Mouse (Mus musculus): ENCODE data around the gene Smoc2. TPM values are rescaled to one million over a fixed set of nuclear protein-coding genes. Genes with fewer than 3 reads are reported as not detected.

Smoc2 gene
- polyA plus RNA-seq, 1 experiment from 2014 or later, result 19.4 TPM

DNA sequence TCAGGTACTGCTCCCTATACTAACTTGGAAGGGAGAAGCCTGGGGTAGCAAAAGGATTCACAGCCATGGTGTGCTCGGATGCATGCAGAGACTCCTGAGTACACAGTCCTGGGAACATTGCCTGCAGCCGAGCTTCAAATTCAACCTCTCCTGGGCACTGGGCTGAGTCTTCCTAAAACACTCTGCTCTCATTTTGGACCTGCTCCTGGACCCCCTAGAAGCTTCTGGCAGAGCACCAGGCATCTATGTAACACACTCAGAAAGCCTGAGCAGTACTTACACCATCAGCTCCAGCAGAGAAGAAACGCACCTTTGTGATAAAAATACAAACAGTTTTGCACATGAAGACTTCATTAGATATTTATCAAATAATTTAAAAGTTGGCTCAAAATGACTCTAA lies 18.3 kb upstream of the Smoc2 start:
- Histone ChIP-seq H3K27me3 (ENCODE audit: control insufficient read depth, insufficient read depth, low read length) (no peaks in the 10 kb centered on the region), H3K4me2 (replicated peaks; ENCODE audit: low read depth, low read length) (no peak overlapping the region), H3K27ac (ENCODE audit: low read depth, low read length) (no peak overlapping the region), H3K4me1 (replicated peaks; ENCODE audit: control insufficient read depth, insufficient read depth, low read length) (no peaks in the 10 kb centered on the region), H3K9ac (ENCODE audit: low read depth, low read length) (no peak overlapping the region), H3K4me3 (ENCODE audit: low read depth, low read length) (no peak overlapping the region), H3K36me3 (ENCODE audit: control insufficient read depth, insufficient read depth, low read length) (no peaks in the 10 kb centered on the region), H3K9me3 (ENCODE audit: control insufficient read depth, low read length) (no peaks in the 10 kb centered on the region)
- DNase-seq (ENCODE audit: low spot score) (no peak), ATAC-seq (ENCODE audit: low FRiP score) (no peak)
- 94% methylated on average over 3 of the region's 3 CpGs for WGBS

DNA sequence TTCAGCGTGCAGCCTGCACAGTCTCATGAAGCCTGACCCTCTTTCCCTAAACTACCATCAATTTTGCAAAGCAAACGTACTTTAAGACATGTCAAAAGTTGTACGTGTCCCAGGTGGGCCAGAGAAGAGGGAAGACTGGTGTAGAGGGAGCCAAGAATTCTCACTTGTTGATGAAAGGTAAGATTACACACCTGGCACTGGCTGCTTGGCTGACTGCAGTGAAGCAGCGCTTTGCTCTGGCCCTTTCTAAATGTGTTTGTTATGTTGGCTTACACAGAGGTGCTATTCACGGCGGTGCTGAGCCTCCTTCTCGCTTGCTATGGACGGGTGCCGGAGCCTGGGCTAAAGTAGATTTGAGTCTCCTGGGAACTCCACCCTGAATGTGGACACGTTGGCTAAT lies 17.1 kb upstream of the Smoc2 start:
- no peak overlapping the region for H3K4me3 ChIP-seq (ENCODE audit: low read depth, low read length)
- no peak overlapping the region for H3K9ac ChIP-seq (ENCODE audit: low read depth, low read length)
- no peaks in the 10 kb centered on the region for H3K9me3 ChIP-seq (ENCODE audit: control insufficient read depth, low read length)
- ATAC-seq (ENCODE audit: low FRiP score), result no peak
- no peak overlapping the region for H3K27ac ChIP-seq (ENCODE audit: low read depth, low read length)
- no peaks in the 10 kb centered on the region for H3K27me3 ChIP-seq (ENCODE audit: control insufficient read depth, insufficient read depth, low read length)
- DNase-seq (ENCODE audit: low spot score), result no peak
- no peaks in the 10 kb centered on the region for H3K36me3 ChIP-seq (ENCODE audit: control insufficient read depth, insufficient read depth, low read length)
- no peaks in the 10 kb centered on the region for H3K4me1 ChIP-seq (replicated peaks; ENCODE audit: control insufficient read depth, insufficient read depth, low read length)
- H3K4me2 ChIP-seq (replicated peaks; ENCODE audit: low read depth, low read length), result no peak overlapping the region
- WGBS, result 89% methylated on average over 10 of the region's 10 CpGs

DNA sequence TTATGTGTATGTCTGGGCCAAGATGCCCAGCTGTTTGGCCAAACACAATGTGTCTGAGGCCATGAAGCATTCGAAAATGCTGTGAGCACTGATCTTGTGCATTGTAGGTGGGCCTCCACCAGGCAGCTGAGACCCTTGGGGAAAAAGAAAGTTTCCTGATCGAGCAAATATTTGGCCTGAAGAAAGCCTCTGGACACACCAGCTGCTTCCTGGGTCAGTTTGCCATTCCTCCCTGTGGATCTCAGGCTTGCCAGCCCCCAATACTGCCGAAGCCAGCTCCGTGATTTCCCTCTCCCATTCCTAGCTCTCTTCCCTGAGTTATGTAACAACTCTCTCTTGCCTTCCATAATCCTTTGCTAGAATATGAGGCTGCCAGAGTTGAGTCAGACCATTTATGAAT lies 11.3 kb upstream of the Smoc2 start:
- Histone ChIP-seq H3K27ac (ENCODE audit: low read depth, low read length) (no peak overlapping the region), H3K4me1 (replicated peaks; ENCODE audit: control insufficient read depth, insufficient read depth, low read length) (no peaks in the 10 kb centered on the region)
- 74% methylated on average over 4 of the region's 4 CpGs for WGBS

DNA sequence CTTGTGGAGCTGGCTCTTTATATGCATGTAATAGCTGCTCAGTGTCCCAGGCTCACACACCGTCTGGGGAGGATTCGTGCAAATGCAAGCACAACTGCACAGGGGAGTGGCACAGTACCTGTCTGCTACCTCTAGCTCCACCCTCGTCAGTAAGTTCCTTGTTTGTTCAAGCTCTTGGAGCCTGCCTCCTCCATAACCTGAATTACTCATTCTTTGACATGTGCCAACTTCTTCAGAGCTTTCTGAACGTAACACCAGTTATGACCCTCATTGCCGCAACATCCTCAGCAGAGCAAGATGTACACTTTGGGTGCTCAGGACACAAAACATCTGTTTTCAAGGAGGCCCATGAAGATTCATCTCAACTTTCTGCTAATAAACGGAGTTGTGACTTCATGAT lies 5.9 kb upstream of the Smoc2 start:
- Histone ChIP-seq H3K9me3 (ENCODE audit: control insufficient read depth, low read length) (no peaks in the 10 kb centered on the region), H3K36me3 (ENCODE audit: control insufficient read depth, insufficient read depth, low read length) (no peaks in the 10 kb centered on the region), H3K27me3 (ENCODE audit: control insufficient read depth, insufficient read depth, low read length) (peaks cover 5% of the 10 kb centered on the region), H3K4me1 (replicated peaks; ENCODE audit: control insufficient read depth, insufficient read depth, low read length) (no peaks in the 10 kb centered on the region), H3K27ac (ENCODE audit: low read depth, low read length) (no peak overlapping the region), H3K9ac (ENCODE audit: low read depth, low read length) (no peak overlapping the region), H3K4me3 (ENCODE audit: low read depth, low read length) (no peak overlapping the region), H3K4me2 (replicated peaks; ENCODE audit: low read depth, low read length) (no peak overlapping the region)
- ATAC-seq (ENCODE audit: low FRiP score) (no peak), DNase-seq (ENCODE audit: low spot score) (no peak)
- WGBS, result 86% methylated on average over 6 of the region's 6 CpGs

More for the DNA sequence above, 11.3 kb upstream of the Smoc2 start:
- no peak for DNase-seq (ENCODE audit: low spot score)
- no peak overlapping the region for H3K4me2 ChIP-seq (replicated peaks; ENCODE audit: low read depth, low read length)
- H3K9me3 ChIP-seq (ENCODE audit: control insufficient read depth, low read length), result no peaks in the 10 kb centered on the region
- no peaks in the 10 kb centered on the region for H3K36me3 ChIP-seq (ENCODE audit: control insufficient read depth, insufficient read depth, low read length)
- no peaks in the 10 kb centered on the region for H3K27me3 ChIP-seq (ENCODE audit: control insufficient read depth, insufficient read depth, low read length)
- no peak overlapping the region for H3K4me3 ChIP-seq (ENCODE audit: low read depth, low read length)
- no peak overlapping the region for H3K9ac ChIP-seq (ENCODE audit: low read depth, low read length)
- no peak for ATAC-seq (ENCODE audit: low FRiP score)

DNA sequence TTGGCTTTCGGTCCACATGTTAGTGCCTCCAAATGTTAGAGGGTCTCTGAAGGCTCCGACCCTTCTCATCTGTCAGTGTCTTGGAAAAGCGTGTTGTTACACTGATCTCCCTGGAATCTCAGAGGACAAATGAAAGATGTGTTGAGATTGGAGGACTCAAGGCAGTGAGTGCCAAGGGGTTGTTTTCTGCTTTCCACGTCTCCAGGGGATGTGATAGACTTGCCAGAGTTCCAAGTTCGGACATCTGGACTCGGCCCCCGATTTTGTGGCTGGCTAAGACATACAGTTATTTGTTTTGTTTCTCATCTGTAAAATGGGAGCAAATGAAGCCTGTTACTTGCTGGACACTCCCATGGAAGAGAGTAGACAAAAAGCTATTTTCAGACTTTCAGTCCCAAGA lies 2.0 kb upstream of the Smoc2 start:
- WGBS, result 83% methylated on average over 7 of the region's 7 CpGs
- ATAC-seq (ENCODE audit: low FRiP score), result no peak
- peaks cover 42% of the 10 kb centered on the region for H3K27me3 ChIP-seq (ENCODE audit: control insufficient read depth, insufficient read depth, low read length)

DNA sequence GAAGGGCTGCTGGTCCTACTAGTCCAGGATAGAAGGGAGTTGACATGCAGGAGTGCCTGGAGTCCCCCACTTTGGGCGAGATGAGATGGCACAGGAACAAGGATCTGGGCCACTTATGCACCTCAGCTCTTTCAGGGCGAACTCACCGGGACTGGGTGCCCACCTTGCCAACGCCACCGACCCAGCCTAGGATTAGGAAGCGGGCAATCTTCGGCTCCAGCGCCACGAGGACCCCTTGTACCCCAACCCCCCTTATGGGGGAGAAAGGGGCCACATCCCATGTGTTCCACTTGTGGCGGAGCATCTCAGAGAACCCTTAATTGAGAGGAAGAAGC lies 627 bp downstream of the Smoc2 start:
- Histone ChIP-seq H3K27ac (ENCODE audit: low read depth, low read length) (no peak overlapping the region), H3K9me3 (ENCODE audit: control insufficient read depth, low read length) (no peaks in the 10 kb centered on the region), H3K4me1 (replicated peaks; ENCODE audit: control insufficient read depth, insufficient read depth, low read length) (peaks cover 12% of the 10 kb centered on the region), H3K4me2 (replicated peaks; ENCODE audit: low read depth, low read length) (peak overlapping the region; percentile 93), H3K36me3 (ENCODE audit: control insufficient read depth, insufficient read depth, low read length) (no peaks in the 10 kb centered on the region), H3K4me3 (ENCODE audit: low read depth, low read length) (peak overlapping the region; percentile 49), H3K9ac (ENCODE audit: low read depth, low read length) (peak overlapping the region; percentile 11; the same call in 1 of the 2 replicates), H3K27me3 (ENCODE audit: control insufficient read depth, insufficient read depth, low read length) (peaks cover 44% of the 10 kb centered on the region)
- ATAC-seq (ENCODE audit: low FRiP score) (peak; percentile 17; the same call in 1 of the 2 replicates), DNase-seq (ENCODE audit: low spot score) (no peak)
- 1% methylated on average over 10 of the region's 10 CpGs for whole genome bisulfite sequencing

More for the DNA sequence above, 2.0 kb upstream of the Smoc2 start:
- peaks cover 12% of the 10 kb centered on the region for H3K4me1 ChIP-seq (replicated peaks; ENCODE audit: control insufficient read depth, insufficient read depth, low read length)
- H3K36me3 ChIP-seq (ENCODE audit: control insufficient read depth, insufficient read depth, low read length), result no peaks in the 10 kb centered on the region
- no peak for DNase-seq (ENCODE audit: low spot score)
- H3K9ac ChIP-seq (ENCODE audit: low read depth, low read length), result no peak overlapping the region
- no peak overlapping the region for H3K4me3 ChIP-seq (ENCODE audit: low read depth, low read length)
- no peaks in the 10 kb centered on the region for H3K9me3 ChIP-seq (ENCODE audit: control insufficient read depth, low read length)
- H3K27ac ChIP-seq (ENCODE audit: low read depth, low read length), result no peak overlapping the region
- H3K4me2 ChIP-seq (replicated peaks; ENCODE audit: low read depth, low read length), result no peak overlapping the region

DNA sequence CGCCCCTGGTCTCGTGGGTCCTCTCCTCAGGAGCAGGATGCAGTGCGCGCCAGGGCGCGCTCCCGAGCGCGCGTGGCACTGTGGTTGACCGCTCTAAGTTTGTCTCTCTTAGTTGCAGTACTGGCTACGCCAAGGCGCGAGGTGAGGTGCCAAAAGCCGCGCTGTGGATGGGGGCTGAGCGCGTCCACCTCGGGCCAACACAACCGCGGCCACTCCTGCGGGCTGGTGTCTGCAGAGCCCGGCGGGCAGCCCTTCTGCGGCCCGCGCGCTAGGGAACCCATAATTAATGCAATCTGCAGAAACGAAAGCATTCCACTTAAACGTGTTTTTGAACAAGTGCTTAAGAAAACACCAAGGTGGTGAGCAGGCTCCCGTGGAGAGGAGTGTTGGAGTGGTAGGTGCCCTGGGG lies 1.1 kb downstream of the Smoc2 start:
- DNase-seq (ENCODE audit: low spot score), result peak; percentile 43
- Histone ChIP-seq H3K4me3 (ENCODE audit: low read depth, low read length) (peak overlapping the region; percentile 49), H3K9ac (ENCODE audit: low read depth, low read length) (no peak overlapping the region; the same call in 1 of the 2 replicates), H3K36me3 (ENCODE audit: control insufficient read depth, insufficient read depth, low read length) (no peaks in the 10 kb centered on the region), H3K27me3 (ENCODE audit: control insufficient read depth, insufficient read depth, low read length) (peaks cover 44% of the 10 kb centered on the region), H3K9me3 (ENCODE audit: control insufficient read depth, low read length) (no peaks in the 10 kb centered on the region), H3K4me1 (replicated peaks; ENCODE audit: control insufficient read depth, insufficient read depth, low read length) (peaks cover 12% of the 10 kb centered on the region), H3K4me2 (replicated peaks; ENCODE audit: low read depth, low read length) (peak overlapping the region; percentile 93), H3K27ac (ENCODE audit: low read depth, low read length) (no peak overlapping the region)
- under 1% methylated on average over 31 of the region's 31 CpGs for WGBS
- no peak for ATAC-seq (ENCODE audit: low FRiP score)

DNA sequence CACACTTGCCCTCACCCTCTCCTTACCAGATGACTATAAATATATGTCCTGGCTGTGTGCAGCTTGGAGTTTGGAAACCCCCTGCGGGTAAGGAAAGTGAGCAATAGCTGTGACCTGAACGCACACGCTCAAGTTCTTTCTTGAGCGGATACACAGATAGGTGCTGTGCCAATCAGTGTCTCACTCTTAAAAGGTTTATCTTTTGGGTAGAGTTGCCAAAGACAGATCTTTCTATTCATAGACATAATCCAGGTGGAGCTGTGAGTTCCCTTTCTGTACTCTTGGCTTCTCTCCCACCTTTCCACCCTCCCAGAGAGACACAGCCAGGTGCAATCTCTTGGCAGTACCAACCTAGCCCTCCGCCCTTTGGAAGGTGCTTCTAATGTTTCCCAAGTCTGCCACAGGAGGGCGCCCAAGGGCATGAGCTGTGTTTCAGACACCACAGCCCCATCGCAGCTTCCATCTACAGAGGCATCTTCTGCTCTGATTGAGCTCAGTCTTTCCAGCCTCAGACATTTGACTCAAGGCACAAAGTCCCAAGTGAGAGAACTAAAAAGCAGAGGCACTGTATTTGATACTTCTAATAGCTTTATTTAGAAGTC lies 8.8 kb downstream of the Smoc2 start:
- no peaks in the 10 kb centered on the region for H3K36me3 ChIP-seq (ENCODE audit: control insufficient read depth, insufficient read depth, low read length)
- 45% methylated on average over 7 of the region's 7 CpGs for WGBS
- no peak overlapping the region for H3K4me2 ChIP-seq (replicated peaks; ENCODE audit: low read depth, low read length)
- no peak overlapping the region for H3K9ac ChIP-seq (ENCODE audit: low read depth, low read length)
- ATAC-seq (ENCODE audit: low FRiP score) (peak; percentile 75), DNase-seq (ENCODE audit: low spot score) (peak; percentile 88)
- no peaks in the 10 kb centered on the region for H3K4me1 ChIP-seq (replicated peaks; ENCODE audit: control insufficient read depth, insufficient read depth, low read length)
- no peak overlapping the region for H3K27ac ChIP-seq (ENCODE audit: low read depth, low read length)
- H3K9me3 ChIP-seq (ENCODE audit: control insufficient read depth, low read length), result no peaks in the 10 kb centered on the region
- no peak overlapping the region for H3K4me3 ChIP-seq (ENCODE audit: low read depth, low read length)
- H3K27me3 ChIP-seq (ENCODE audit: control insufficient read depth, insufficient read depth, low read length), result no peaks in the 10 kb centered on the region

DNA sequence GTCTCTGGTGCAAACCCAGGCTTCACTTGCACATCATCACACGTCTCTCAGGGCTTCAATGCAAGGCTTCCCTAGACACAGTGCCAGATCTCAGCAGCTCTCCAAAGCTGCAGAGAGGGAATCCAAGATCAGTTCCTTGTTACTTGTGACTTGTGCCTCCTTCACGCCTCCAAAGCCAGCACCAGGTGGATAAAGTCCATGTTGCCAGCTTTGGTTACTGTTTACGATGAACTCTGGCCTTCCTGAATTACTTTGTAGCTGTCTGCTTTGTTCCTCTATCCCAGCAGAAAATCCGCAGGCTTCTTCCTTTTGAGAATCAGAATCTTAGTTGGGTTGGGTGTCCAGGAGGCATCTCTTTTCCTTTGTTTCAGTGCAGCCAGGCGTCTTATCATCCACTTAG lies 14.3 kb downstream of the Smoc2 start:
- ATAC-seq (ENCODE audit: low FRiP score), result no peak
- Histone ChIP-seq H3K27me3 (ENCODE audit: control insufficient read depth, insufficient read depth, low read length) (no peaks in the 10 kb centered on the region), H3K27ac (ENCODE audit: low read depth, low read length) (no peak overlapping the region), H3K4me3 (ENCODE audit: low read depth, low read length) (no peak overlapping the region), H3K4me2 (replicated peaks; ENCODE audit: low read depth, low read length) (no peak overlapping the region), H3K9ac (ENCODE audit: low read depth, low read length) (no peak overlapping the region), H3K36me3 (ENCODE audit: control insufficient read depth, insufficient read depth, low read length) (no peaks in the 10 kb centered on the region), H3K4me1 (replicated peaks; ENCODE audit: control insufficient read depth, insufficient read depth, low read length) (no peaks in the 10 kb centered on the region), H3K9me3 (ENCODE audit: control insufficient read depth, low read length) (no peaks in the 10 kb centered on the region)
- DNase-seq (ENCODE audit: low spot score), result no peak
- WGBS, result 65% methylated on average over 5 of the region's 5 CpGs
